Mouse (Mus musculus) cerebellum, postnatal 10 days (tissue): ENCODE measurements at regions not wholly inside any gene's neighbourhood (a gene's known extent, or its start where the extent isn't known, plus 50 kb on each side); places are given as distances from the start of the nearest gene placed in this dataset.

Experiments
- DNase-seq, 2 experiments: peaks; one replicate each; pipeline ENCODE4 v3.0.0; 2021; ENCODE audit warnings: mixed read lengths in 2 of 2

DNA sequence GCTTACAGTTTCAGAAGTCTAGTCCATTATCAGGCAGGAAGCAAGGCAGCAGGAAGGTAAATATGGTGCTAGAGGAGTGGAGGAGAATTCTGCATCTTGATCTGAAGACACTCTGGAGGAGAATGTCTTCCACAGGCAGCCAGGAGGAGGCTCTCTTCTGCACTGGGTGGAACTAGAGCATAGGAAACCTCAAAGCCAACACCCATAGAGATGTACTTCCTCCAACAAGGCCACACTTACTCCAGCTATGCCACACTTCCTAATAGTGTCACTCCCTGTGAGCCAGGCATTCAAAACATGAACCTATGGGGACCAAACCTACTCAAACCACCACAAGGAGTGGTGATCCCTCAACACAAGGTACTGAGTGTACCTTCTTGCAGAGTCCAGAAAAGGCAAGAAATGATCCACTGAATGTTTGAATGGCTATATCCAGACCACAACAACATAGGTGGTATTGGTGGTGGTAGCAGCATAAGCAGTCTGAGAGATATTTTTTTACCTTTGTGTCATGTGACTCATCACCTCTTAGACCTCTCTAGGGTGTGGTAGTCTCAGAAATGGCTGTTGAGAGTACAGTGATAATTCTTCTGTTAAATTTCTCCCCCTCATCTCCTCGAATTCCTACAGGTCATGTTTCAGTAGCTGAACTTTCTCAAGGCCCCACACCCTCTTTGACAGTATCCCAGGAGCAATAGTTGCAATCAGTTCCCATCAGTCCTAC, 152.3 kb upstream of the Mbnl1 start:
- DNase-seq = no peak

DNA sequence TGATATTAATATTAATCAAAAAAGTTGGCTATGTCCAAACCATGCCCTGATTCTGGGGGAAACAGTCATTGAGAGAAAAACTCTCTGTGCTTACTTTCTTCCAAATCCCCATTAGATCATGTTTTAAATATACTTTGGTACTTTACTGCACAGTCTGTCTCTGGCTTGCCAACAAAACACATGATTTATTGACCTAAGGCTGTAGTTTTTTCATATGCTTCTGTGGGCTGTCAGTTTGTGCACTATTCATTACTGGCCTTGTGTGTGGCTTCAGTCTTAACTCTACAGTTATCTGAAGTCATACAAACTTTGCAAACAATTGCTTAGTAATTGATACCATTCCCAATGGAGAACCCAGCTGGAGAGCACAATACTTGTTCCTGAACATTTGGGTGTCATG, 149.1 kb upstream of the Mbnl1 start:
- DNase-seq = no peak

DNA sequence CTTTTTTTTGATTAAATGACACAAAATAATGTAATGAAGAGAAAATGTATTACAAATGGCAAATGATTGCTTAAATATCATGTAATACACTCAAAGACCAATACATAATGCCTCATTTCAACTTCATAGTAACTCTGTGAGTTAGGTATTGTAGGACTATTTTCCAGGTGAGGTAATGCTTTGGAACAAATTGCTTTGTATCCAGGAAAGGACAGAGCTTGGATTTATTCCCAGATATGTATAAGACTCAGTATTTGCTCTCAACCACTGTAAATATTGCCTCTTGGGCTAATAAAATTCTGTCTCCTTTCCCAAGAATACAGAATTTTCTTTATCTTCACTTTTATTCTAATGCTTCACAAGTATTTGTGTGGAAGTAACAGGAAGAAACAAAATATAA, 148.2 kb upstream of the Mbnl1 start:
- no peak for DNase-seq

DNA sequence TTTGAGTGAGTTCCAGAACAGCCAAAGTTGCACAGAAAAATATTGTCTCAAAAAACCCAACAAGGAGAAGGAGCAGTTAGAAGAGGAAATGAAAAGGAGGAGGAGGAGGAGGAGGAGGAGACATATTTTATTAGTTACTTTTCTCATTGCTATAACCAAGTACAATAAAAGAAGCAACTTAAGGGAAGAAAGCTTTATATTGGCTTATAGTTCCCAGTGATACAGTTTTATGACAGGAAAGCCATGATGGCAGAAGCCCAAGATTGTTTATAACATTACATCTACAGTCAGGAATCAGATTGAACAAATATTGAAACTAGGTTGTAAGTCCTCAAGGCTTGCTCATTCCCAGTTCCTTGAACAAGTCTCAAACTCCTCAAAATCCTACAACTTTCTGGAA, 147.7 kb upstream of the Mbnl1 start:
- no peak for DNase-seq

DNA sequence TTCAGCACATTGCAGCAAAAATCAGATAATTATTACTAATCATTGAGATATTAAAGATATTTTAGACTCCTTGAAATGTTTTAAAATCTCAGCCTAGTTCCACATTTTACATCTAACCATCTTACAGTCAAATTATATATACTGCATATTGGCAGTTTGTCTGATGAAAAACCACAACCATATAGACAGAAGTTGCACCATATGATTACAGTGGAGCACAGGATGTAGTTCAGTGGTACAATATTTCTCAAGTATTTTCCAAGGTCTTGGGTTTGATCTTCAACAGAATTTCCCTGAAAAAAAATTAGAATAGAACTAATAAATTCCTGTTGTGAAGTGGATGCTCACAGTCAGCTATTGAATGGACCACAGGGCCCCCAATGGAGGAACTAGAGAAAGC, 140.2 kb upstream of the Mbnl1 start:
- DNase-seq = no peak

DNA sequence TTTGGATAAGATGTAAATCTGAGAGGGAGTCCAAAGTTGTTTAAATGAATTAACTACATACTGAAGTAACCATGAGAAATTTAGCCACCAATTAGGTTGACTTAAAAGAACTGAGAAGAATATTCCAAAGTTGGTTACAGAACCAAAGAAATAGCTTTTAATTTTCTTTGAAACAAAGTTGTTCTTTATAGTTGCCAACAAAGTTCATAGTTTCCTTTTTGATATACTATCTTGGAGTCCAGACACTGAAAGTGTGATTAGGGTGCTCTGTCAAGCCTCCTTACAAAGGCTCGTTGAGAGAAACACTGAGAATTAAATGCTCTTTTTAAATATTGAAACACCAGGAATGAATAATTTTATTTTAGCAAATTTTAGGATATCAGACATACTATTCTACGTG, 139.0 kb upstream of the Mbnl1 start:
- DNase-seq = no peak

DNA sequence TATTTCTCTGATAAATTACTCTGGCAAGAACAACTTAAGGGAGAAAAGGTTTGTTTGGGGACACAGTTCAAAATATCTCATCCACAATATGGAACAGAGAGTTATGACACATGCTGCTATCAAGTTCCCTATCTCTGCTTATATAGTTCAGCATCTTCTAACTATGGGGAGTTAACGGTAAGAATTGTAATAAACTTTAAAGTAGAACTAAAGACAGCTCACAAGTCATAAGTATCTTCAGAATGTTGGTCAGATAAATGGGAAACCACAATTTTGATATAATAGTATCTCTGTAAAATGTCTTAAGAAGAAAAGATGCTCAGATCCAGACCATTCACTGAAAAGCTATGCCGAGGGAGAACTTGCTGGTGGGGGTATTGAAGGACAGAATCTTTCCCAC, 138.5 kb upstream of the Mbnl1 start:
- no peak for DNase-seq

DNA sequence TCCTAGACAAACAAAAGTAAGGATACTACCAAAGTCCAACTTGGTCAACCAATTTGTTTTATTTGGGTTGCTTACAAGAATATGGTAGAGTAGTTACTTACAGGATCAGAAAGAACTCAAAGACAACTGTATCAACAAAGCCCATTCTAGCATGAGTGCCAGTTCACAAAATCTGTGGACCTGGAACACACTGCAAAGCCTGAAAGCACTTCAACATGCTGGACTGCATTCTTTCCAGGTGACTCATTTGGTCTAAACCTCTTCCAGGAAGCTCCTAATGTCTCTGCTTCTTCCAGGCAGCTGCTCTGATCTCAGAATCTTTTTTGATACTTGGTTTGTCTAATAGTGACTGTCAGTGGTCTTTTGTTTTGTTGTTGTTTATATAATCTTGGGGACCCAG, 126.2 kb upstream of the Mbnl1 start:
- DNase-seq = no peak

DNA sequence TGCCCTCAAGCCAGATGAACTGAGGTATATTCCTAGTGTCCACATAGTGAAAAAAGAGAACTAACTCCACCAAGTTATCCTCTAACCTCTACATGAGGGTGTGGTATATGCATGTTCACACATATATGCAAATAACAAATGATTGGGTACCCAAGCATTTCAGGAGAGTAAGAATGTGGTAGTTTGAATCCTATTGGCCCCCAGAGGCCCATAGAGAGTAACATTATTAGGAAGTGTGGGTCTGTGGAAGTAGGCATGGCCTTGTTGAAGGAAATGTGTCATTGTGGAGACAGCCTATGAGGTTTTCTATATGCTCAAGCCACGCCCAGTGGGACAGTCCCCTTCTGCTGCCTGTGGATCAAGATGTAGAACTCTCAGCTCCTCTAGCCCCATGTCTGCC, 125.6 kb upstream of the Mbnl1 start:
- no peak for DNase-seq

DNA sequence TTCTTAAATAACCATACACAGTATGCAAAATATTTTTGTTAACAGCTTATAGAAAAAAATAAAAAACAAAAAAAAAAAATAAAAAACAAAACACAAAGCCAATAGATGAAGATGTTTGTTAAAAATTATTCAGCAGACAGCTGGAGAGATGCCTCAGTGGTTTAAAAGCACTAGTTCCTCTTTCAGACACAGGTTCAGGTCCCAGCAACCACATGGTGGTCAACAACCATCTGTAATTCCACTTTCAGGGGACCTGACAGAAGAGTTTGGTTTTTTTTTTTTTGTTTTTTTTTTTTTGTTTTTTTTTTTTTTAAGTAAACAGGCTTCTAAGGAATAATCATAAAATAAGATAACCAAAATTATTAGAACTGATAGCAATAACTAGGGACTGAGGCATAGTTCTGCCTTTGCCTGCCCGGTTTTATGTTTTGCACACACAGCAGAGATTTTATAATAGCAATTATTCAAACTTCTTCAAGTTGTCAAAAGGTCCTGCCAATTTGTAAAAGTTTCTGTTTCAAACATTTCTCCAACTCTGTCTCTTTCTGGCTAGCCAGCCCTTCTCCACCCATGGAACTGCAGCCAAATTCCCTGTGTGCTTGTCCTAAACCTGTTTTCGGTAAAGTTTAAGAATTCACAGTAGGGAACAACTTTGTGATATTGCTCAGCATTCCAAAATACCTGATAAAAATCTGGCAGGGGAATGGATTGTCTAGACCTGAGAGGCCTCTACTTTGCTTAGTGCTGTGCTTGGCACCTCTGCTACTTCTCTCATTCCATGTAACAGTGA, 101.3 kb upstream of the Mbnl1 start:
- no peak for DNase-seq

DNA sequence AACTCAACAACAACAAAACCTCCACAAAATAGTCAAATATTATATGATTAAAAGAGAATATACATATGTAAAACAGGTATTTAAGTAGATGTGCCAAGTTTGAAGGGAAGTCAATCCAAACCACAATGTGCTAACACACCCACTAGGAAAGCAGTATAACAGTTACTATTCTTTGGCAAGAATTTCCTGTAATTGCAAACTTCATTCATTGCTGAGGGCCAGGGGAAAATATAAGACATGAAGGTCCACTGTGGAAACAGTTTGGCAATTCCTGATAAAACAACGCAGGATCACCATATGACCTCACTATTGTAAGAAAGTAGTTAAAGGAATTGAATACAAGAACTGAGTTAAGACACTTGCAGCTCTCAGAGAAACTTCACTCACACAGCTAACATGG, 99.0 kb upstream of the Mbnl1 start:
- DNase-seq = no peak

DNA sequence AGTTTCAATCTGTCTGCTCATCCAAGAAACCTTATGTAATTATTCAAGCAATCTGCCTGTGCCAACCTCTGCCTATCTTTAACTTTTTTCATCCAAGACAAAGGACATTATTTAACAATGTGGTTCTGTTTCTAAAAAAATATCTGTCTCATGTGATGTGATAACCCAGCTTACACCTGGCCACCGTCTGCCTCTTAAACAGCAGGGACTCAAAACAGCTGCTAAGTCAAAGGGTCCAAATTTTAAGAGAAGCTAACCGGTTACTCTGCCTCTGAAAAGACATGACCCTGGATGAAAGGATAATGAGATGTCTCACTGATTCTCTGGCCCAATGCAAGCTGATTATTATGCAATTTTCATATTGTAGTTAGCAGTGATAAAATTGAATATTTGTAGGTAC, 84.0 kb upstream of the Mbnl1 start:
- DNase-seq = no peak

DNA sequence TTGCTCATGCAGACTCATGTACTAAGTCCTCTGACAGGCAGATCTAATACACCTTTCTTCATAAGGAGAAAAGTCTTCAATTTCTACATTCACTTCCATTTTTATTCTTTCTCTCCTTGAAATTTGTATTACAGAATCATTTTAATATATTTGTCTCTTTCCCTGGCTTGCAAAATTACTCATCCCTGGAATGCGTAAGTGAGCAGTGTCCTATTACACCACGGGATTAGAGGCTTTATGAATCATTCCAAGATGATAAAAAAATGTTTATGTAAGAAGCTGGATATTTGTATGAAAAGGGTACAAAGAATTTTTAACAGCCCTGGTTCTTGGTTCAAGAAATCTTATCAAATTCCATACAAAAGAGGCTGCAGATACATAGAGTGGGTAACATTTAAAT, 83.6 kb upstream of the Mbnl1 start:
- no peak for DNase-seq

DNA sequence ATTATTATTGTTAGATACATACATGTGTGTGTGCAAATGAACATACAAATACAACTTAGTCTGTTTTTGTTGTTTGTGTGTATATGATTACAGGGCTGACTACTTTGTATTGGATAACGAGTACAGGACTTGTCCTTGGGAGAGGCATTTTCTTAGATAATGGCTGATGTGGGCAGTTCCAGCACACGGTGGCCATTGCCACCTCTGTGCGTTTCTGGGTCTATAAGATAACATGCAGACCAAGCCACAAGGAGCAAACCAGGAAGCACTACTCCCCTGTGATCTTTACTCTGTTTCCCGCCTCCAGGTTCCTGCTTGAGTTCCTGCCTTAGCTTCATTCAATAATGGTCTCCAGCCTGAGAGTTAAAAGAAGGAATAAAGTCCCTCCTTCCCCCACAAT, 77.3 kb upstream of the Mbnl1 start:
- no peak for DNase-seq

DNA sequence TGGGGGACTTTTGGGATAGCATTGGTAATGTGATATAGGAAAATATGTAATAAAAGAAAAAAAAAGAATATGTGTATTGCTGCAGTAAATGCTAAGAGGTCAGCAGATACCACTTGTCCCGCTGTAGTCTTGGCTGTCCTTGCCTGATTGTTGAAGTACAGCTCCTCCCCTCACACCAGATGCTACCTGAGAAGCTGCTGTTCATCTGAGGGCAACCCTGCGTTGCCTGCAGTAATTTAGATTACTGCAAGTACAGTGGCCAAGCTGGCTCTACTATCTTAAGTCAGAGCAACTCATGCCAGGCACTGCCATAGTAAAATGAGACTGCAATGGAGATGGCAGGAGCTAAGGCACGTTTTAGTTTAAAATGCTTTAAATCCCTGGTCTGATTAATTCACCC, 75.7 kb upstream of the Mbnl1 start:
- no peak for DNase-seq

DNA sequence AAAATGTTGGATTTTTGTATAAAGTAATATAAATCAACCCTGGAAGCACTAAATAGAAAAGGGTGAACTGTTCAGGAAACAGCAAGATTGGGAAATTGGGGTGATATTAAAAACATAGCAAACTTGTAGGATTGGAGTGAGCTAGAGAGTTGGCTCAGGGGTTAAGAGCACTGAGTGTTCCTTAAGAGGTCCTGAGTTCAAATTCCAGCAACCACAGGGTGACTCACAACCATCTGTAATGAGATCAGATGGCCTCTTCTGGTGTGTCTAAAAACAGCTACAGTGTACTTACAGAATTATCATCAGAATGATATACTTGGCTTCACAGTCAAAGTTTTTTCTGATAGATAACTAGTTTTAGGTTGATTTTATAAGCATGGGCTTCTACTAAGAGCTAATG, 73.8 kb upstream of the Mbnl1 start:
- no peak for DNase-seq

DNA sequence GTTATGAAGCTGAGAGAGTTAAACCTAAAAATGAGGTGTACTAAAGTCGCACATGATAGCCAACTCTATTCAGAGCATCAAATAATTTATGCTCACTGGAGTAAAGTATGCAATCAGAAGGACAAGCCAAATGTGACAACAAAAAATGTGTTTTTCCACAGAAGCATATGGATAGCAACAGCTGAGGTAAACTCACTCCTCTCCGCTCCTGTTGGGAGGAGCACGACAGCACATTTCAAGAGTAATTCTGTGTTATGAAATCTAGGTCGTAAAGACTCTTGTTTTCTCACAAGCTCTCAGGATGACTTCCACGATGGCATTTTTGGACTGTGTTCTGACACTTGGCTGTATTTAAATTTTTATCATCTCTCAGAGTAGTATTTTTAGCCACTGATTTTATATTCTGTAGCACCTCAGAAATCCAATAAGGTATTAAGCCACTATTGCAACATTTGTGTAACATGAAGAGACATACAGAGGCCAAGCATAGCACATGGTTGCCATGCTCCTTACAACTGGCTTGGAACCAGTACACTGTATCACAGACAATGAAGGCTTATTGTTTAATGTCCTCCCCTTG, 70.3 kb upstream of the Mbnl1 start:
- DNase-seq = no peak

DNA sequence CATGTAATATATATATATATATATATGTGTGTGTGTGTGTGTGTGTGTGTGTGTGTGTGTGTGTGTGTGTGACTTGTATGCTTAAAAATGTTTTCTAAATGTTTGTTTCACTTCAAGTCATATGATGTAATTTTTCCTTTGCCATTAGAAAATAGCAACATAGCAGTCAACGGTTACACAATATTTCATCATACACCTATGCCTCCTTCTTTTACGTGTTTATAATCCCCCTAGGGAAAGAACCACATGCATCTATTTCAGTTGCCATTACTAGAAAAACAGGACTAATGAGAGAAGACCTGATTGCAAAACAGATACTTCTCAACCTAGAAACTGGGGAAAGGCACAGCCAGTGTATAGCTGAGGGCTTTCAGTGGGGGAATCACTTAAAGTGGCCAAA, 65.2 kb upstream of the Mbnl1 start:
- no peak for DNase-seq

DNA sequence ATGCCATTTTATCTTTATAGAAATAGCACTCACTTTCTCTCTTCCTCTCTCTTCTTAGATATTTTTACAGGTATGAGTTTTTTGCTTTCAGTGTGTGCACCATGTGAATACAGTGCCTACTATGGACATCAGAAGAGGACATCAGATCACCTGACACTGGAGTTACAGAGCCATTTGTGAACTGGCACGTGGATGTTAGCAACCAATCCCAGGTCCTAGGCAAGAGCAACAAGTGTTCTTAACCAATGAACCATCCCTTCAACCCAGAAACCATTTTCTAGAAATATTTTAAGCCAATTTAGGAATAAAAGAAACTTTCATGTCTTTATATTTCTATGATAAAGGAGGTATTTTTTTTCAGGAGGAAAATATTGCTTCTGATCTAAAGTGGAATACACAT, 64.7 kb upstream of the Mbnl1 start:
- no peak for DNase-seq

DNA sequence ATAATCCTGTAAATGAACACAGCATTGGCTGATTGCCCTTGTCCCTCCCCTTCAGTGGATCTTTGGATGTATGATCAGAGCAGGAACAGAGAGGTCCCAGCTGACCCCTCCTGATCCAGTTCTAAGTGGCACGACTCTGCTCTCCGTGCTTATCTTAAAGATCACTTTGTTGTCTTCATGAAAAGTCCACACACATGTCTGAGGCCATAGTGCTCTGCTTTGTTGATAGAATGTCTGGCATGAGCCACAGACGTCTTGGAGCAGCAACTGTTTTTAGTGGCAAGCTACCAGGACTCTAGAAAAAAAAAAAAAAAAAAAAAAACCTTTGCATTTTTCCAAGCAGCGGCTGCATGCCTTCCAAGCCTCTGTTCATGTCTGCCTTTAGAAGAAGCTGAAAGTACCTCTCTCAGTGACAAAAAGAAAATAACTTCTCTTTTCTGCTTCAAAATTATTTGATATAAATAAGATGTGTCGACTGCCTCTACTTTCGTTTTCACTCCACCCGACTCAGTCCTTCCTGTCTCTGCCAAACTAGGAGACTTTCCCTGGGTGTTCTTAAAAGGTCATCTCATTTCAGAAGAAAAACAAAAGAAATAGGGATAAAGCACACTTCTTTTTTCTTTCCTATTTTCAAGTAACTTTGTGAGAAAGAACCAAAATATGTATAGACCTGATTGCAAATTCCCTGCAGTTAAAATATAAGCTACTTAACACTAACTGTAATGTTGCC, 63.9 kb upstream of the Mbnl1 start:
- DNase-seq = peak; percentile 53 to 54

DNA sequence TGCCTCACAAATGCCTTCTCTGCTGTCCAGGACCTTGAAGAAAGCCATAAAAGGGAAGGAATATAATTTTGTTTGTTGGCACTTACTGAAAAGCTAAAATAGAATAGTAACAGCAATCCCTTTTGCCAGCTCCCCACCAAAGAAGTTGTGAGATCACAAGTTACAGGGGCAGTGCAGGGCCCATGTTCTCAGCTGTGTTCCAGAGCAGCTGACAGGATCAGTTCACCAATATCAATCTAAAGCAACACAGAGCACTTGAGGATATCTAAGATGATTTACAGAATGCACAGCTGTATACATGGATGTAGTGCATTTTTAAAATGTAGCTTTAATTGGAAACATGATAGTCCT, 63.4 kb upstream of the Mbnl1 start:
- DNase-seq = peak in 1 of 2 experiments; percentile 7

DNA sequence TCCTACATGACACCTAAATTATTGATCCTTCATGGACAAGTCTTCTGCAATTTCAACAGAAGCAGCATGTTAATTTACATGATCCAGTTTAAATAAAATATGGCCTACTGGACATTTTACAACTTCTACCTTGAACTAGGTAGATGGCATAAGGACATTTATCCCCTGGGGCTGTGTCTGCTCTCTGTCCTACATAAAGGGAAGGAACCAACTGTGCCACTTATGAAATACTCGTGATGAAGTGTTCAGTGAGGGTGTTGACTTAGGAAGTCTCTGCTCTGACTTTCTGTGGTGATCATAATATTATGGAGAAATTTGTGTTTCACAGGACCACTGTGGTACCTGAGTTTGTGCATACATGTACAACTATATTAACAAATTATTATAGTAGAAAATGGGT, 60.9 kb upstream of the Mbnl1 start:
- no peak for DNase-seq

DNA sequence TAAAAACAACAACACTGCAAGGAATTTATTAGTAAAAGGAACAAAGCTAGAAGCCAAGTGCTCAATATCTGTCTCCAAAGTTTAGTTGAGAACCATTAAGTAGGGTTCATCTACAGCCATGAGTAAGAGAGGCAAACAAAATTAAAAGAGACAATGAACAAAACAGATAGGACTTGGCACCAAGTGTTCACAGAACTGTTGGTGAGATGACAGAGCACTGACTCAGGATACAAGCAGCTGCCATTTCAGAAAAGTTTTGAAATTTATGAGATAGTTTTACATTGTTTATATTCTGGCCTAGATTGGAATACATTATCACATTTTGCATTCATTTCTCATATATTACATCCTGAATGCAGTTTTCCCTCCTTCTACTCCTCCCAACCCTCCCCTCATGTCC, 60.4 kb upstream of the Mbnl1 start:
- no peak for DNase-seq

DNA sequence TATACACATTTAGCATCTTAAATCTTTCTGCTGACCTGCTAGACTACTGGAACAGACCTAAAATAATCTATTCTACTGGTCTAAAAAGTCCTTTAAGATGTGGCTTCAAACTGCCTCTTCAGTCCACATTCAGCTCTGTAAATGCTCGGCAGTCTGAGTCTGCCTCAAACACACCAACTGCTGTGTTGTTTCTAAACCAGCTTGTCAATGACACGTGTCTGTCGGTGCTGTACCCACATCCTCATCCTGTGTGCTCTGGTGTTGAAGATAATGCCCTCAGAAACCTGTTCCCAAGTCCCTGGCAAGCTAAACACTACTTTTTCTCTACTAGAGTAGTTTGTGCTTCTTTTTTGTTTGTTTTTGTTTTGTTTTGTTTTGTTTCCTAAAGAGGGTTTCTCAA, 58.9 kb upstream of the Mbnl1 start:
- no peak for DNase-seq
